Mouse (Mus musculus): Measurements from ENCODE around the gene Gpr161. TPM values are rescaled to one million over a fixed set of nuclear protein-coding genes. Genes with fewer than 3 reads are reported as not detected.
"Not testable (repeated sequence)": the region's sequence is repeated elsewhere in the genome, so short reads cannot be mapped to it uniquely, and the experiment has no call there.

The Gpr161 gene
- polyA plus RNA-seq, 1 experiment from 2014 or later: 4.4 TPM

GRCm38 (mm10) chr1:165321393-165321861 lies 25.8 kb downstream of the Gpr161 start:
- Histone ChIP-seq H3K36me3 (replicated peaks) (peaks cover 12% of the 10 kb centered on the region; the same call in 1 of the 2 replicates), H3K4me3 (no peak overlapping the region), H3K4me1 (no peaks in the 10 kb centered on the region), H3K9me3 (no peaks in the 10 kb centered on the region), H3K9ac (no peak overlapping the region), H3K27ac (no peak overlapping the region), H3K4me2 (no peak overlapping the region), H3K27me3 (replicated peaks) (no peaks in the 10 kb centered on the region)
- WGBS: 85% methylated on average over 13 of the region's 13 CpGs
- no peak for ATAC-seq (replicated peaks)

- Histone ChIP-seq H3K9ac (no peak overlapping the region), H3K4me3 (no peak overlapping the region), H3K4me2 (no peak overlapping the region), H3K36me3 (replicated peaks) (peaks cover 12% of the 10 kb centered on the region; the same call in 1 of the 2 replicates), H3K27me3 (replicated peaks) (no peaks in the 10 kb centered on the region), H3K9me3 (no peaks in the 10 kb centered on the region), H3K4me1 (no peaks in the 10 kb centered on the region), H3K27ac (no peak overlapping the region)
- no peak for ATAC-seq (replicated peaks)
- WGBS: 92% methylated on average over 7 of the region's 7 CpGs
Observed at GRCm38 (mm10) chr1:165321891-165322290, 26.3 kb downstream of the Gpr161 start.

- Histone ChIP-seq H3K27me3 (replicated peaks) (no peaks in the 10 kb centered on the region), H3K4me1 (no peaks in the 10 kb centered on the region), H3K4me3 (no peak overlapping the region), H3K4me2 (no peak overlapping the region), H3K9ac (no peak overlapping the region), H3K36me3 (replicated peaks) (peaks cover 12% of the 10 kb centered on the region; the same call in 1 of the 2 replicates), H3K9me3 (no peaks in the 10 kb centered on the region), H3K27ac (no peak overlapping the region)
- no peak for ATAC-seq (replicated peaks)
- 85% methylated on average over 7 of the region's 7 CpGs for WGBS
Observed at GRCm38 (mm10) chr1:165322934-165323333, 27.3 kb downstream of the Gpr161 start.

GRCm38 (mm10) chr1:165327370-165327769 lies 31.8 kb downstream of the Gpr161 start:
- ATAC-seq (replicated peaks): no peak
- no peaks in the 10 kb centered on the region for H3K27me3 ChIP-seq (replicated peaks)
- no peak overlapping the region for H3K27ac ChIP-seq
- peaks cover 4% of the 10 kb centered on the region; the same call in 1 of the 2 replicates for H3K36me3 ChIP-seq (replicated peaks)
- no peaks in the 10 kb centered on the region for H3K9me3 ChIP-seq
- H3K4me1 ChIP-seq: no peaks in the 10 kb centered on the region
- H3K4me2 ChIP-seq: no peak overlapping the region
- no peak overlapping the region for H3K9ac ChIP-seq
- WGBS: 86% methylated on average over 2 of the region's 2 CpGs
- H3K4me3 ChIP-seq: no peak overlapping the region

GRCm38 (mm10) chr1:165327831-165328230 lies 32.2 kb downstream of the Gpr161 start:
- Histone ChIP-seq H3K4me1 (no peaks in the 10 kb centered on the region), H3K36me3 (replicated peaks) (0 out of 2 replicates have a peak, but pooled peaks cover 4% of the 10 kb centered on the region), H3K9me3 (no peaks in the 10 kb centered on the region), H3K4me2 (no peak overlapping the region), H3K4me3 (no peak overlapping the region), H3K27ac (no peak overlapping the region), H3K9ac (no peak overlapping the region), H3K27me3 (replicated peaks) (no peaks in the 10 kb centered on the region)
- ATAC-seq (replicated peaks): no peak
- WGBS: 89% methylated on average over 5 of the region's 5 CpGs

GRCm38 (mm10) chr1:165328384-165329289 lies 33.0 kb downstream of the Gpr161 start:
- H3K4me3 ChIP-seq; H3K4me1 ChIP-seq; H3K9ac ChIP-seq; H3K9me3 ChIP-seq; H3K36me3 ChIP-seq (replicated peaks); H3K4me2 ChIP-seq; H3K27me3 ChIP-seq (replicated peaks); H3K27ac ChIP-seq; ATAC-seq (replicated peaks): not testable (repeated sequence)
- 94% methylated on average over 17 of the region's 17 CpGs for WGBS

- no peak for ATAC-seq (replicated peaks)
- H3K9ac ChIP-seq: no peak overlapping the region
- no peaks in the 10 kb centered on the region for H3K9me3 ChIP-seq
- no peaks in the 10 kb centered on the region for H3K4me1 ChIP-seq
- H3K4me2 ChIP-seq: no peak overlapping the region
- H3K27me3 ChIP-seq (replicated peaks): no peaks in the 10 kb centered on the region
- no peak overlapping the region for H3K27ac ChIP-seq
- H3K4me3 ChIP-seq: no peak overlapping the region
- H3K36me3 ChIP-seq (replicated peaks): 0 out of 2 replicates have a peak, but pooled peaks cover under 1% of the 10 kb centered on the region
Observed at GRCm38 (mm10) chr1:165330859-165331258, 35.3 kb downstream of the Gpr161 start.

- no peak overlapping the region for H3K9ac ChIP-seq
- H3K4me2 ChIP-seq: no peak overlapping the region
- H3K4me1 ChIP-seq: no peaks in the 10 kb centered on the region
- H3K27me3 ChIP-seq (replicated peaks): no peaks in the 10 kb centered on the region
- H3K4me3 ChIP-seq: no peak overlapping the region
- ATAC-seq (replicated peaks): no peak
- H3K9me3 ChIP-seq: no peaks in the 10 kb centered on the region
- no peaks in the 10 kb centered on the region for H3K36me3 ChIP-seq (replicated peaks)
- WGBS: 91% methylated on average over 3 of the region's 3 CpGs
- H3K27ac ChIP-seq: no peak overlapping the region
Observed at GRCm38 (mm10) chr1:165332797-165333196, 37.2 kb downstream of the Gpr161 start.

- no peaks in the 10 kb centered on the region for H3K27me3 ChIP-seq (replicated peaks)
- H3K9me3 ChIP-seq: no peaks in the 10 kb centered on the region
- no peaks in the 10 kb centered on the region for H3K4me1 ChIP-seq
- no peak overlapping the region for H3K4me2 ChIP-seq
- H3K9ac ChIP-seq: no peak overlapping the region
- no peak overlapping the region for H3K4me3 ChIP-seq
- ATAC-seq (replicated peaks): no peak
- 69% methylated on average over 7 of the region's 7 CpGs for WGBS
- no peak overlapping the region for H3K27ac ChIP-seq
- H3K36me3 ChIP-seq (replicated peaks): no peaks in the 10 kb centered on the region
Observed at GRCm38 (mm10) chr1:165342126-165342525, 46.5 kb downstream of the Gpr161 start.

- Histone ChIP-seq H3K27ac (peak overlapping the region; percentile 48; the same call in 1 of the 2 replicates), H3K9ac (no peak overlapping the region), H3K27me3 (replicated peaks) (no peaks in the 10 kb centered on the region), H3K9me3 (no peaks in the 10 kb centered on the region), H3K4me3 (no peak overlapping the region), H3K4me1 (no peaks in the 10 kb centered on the region), H3K36me3 (replicated peaks) (no peaks in the 10 kb centered on the region), H3K4me2 (no peak overlapping the region)
- peak; percentile 88 for ATAC-seq (replicated peaks)
- WGBS: 37% methylated on average over 4 of the region's 4 CpGs
Observed at GRCm38 (mm10) chr1:165344453-165344852, 48.9 kb downstream of the Gpr161 start.

- no peaks in the 10 kb centered on the region for H3K27me3 ChIP-seq (replicated peaks)
- H3K4me2 ChIP-seq: no peak overlapping the region
- no peaks in the 10 kb centered on the region for H3K9me3 ChIP-seq
- no peak overlapping the region for H3K4me3 ChIP-seq
- H3K36me3 ChIP-seq (replicated peaks): peaks cover 11% of the 10 kb centered on the region; the same call in 1 of the 2 replicates
- H3K27ac ChIP-seq: no peak overlapping the region
- no peak overlapping the region for H3K9ac ChIP-seq
- H3K4me1 ChIP-seq: no peaks in the 10 kb centered on the region
- ATAC-seq (replicated peaks): no peak
Observed at GRCm38 (mm10) chr1:165348627-165349026, 53.0 kb downstream of the Gpr161 start.

- H3K36me3 ChIP-seq (replicated peaks): no peaks in the 10 kb centered on the region
- no peaks in the 10 kb centered on the region for H3K4me1 ChIP-seq
- H3K9ac ChIP-seq: no peak overlapping the region
- H3K9me3 ChIP-seq: no peaks in the 10 kb centered on the region
- H3K4me3 ChIP-seq: no peak overlapping the region
- H3K27ac ChIP-seq: no peak overlapping the region
- no peak for ATAC-seq (replicated peaks)
- WGBS: 65% methylated on average over 2 of the region's 2 CpGs
- H3K4me2 ChIP-seq: no peak overlapping the region
- H3K27me3 ChIP-seq (replicated peaks): no peaks in the 10 kb centered on the region
Observed at GRCm38 (mm10) chr1:165356347-165356746, 60.8 kb downstream of the Gpr161 start.

- H3K9me3 ChIP-seq: no peaks in the 10 kb centered on the region
- H3K4me2 ChIP-seq: no peak overlapping the region
- no peaks in the 10 kb centered on the region for H3K4me1 ChIP-seq
- H3K9ac ChIP-seq: no peak overlapping the region
- no peak overlapping the region for H3K27ac ChIP-seq
- 92% methylated on average over 2 of the region's 2 CpGs for WGBS
- no peaks in the 10 kb centered on the region for H3K27me3 ChIP-seq (replicated peaks)
- no peak overlapping the region for H3K4me3 ChIP-seq
- no peak for ATAC-seq (replicated peaks)
- no peaks in the 10 kb centered on the region for H3K36me3 ChIP-seq (replicated peaks)
Observed at GRCm38 (mm10) chr1:165363271-165363670, 67.7 kb downstream of the Gpr161 start.
